In the genomic region with DNA sequence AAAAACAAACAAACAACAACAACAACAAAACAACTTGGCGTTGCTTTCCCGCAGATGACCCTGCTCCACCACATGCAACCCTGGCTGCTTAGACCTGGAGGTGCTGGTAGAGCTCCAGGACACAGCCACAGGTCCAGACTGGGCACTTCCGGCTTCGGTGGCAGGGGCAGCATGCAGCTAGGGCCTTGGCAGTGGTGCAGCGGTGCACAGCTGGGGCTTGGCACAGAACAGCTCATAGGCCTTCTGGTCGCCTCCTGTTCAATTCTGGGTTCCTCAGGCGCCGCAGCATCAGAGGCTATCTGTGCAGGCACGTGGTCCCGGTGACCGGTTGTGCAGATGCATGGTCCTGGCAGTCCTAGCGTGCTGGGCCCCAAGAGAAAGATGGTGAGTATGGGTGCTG, we compare ENCODE assay signal across 27 mouse cellular contexts.
"Had no signal": no experiment of that assay in that cellular context is flagged by ENCODE, and none has a peak within 500 bp of the region (broad histone marks: within the 10 kb centered on the region; RNA-seq: fewer than 3 reads in every experiment).

No protein-coding gene starts in this region.

- H3K27ac ChIP-seq: gastrocnemius, adult 2 months; heart, adult 2 months; heart, embryonic 10.5 days; hindbrain, embryonic 10.5 days; hindbrain, embryonic 12.5 days; hindbrain, embryonic 15.5 days; intestine, embryonic 15.5 days; layer of hippocampus, adult 2 months; left cerebral cortex, adult 2 months; limb, embryonic 10.5 days; limb, embryonic 12.5 days; liver, embryonic 13.5 days; liver, embryonic 15.5 days had no signal

- H3K27me3 ChIP-seq: heart, embryonic 12.5 days; hindbrain, embryonic 12.5 days; hindbrain, embryonic 15.5 days; intestine, embryonic 15.5 days; limb, embryonic 12.5 days; liver, embryonic 13.5 days; liver, embryonic 15.5 days had no signal

- H3K9ac ChIP-seq: heart, embryonic 12.5 days; hindbrain, embryonic 12.5 days; hindbrain, embryonic 15.5 days; intestine, embryonic 15.5 days; limb, embryonic 12.5 days; liver, embryonic 13.5 days; liver, embryonic 15.5 days; liver, postnatal 0 days had no signal

- H3K36me3 ChIP-seq: heart, embryonic 10.5 days; heart, embryonic 12.5 days; hindbrain, embryonic 10.5 days; hindbrain, embryonic 12.5 days; hindbrain, embryonic 15.5 days; intestine, embryonic 15.5 days; limb, embryonic 10.5 days; limb, embryonic 12.5 days; liver, embryonic 13.5 days; liver, embryonic 15.5 days had no signal

- H3K4me3 ChIP-seq: gastrocnemius, adult 2 months; heart, adult 2 months; heart, embryonic 10.5 days; heart, embryonic 12.5 days; hindbrain, embryonic 10.5 days; hindbrain, embryonic 12.5 days; hindbrain, embryonic 15.5 days; intestine, embryonic 15.5 days; layer of hippocampus, adult 2 months; left cerebral cortex, adult 2 months; limb, embryonic 10.5 days; limb, embryonic 12.5 days; liver, embryonic 13.5 days; liver, embryonic 15.5 days had no signal

- H3K4me1 ChIP-seq: heart, embryonic 10.5 days; heart, embryonic 12.5 days; hindbrain, embryonic 10.5 days; hindbrain, embryonic 12.5 days; hindbrain, embryonic 15.5 days; intestine, embryonic 15.5 days; limb, embryonic 10.5 days; limb, embryonic 12.5 days; liver, embryonic 13.5 days; liver, embryonic 15.5 days had no signal

- H3K4me2 ChIP-seq: heart, embryonic 12.5 days; hindbrain, embryonic 12.5 days; hindbrain, embryonic 15.5 days; intestine, embryonic 15.5 days; limb, embryonic 12.5 days; liver, embryonic 11.5 days; liver, embryonic 13.5 days; liver, embryonic 15.5 days had no signal

- ATAC-seq: inflammation-experienced regulatory T-cells, adult 6 months; intestine, embryonic 15.5 days; intestine, postnatal 0 days; liver, postnatal 0 days had no signal

- H3K9me3 ChIP-seq: intestine, embryonic 15.5 days; limb, embryonic 10.5 days had no signal

- DNase-seq: gastrocnemius, adult 2 months; gastrocnemius, postnatal 10 days; gastrocnemius, postnatal 25 days; heart, adult 2 months; heart, postnatal 10 days; heart, postnatal 4 days; kidney, adult 18-20 months; kidney, adult 8-10 months; kidney, postnatal 10 days; kidney, postnatal 4 days; liver; liver, embryonic 13.5 days; liver, postnatal 0 days had no signal
